Mouse (Mus musculus): ENCODE measurements at regions not wholly inside any gene's neighbourhood (a gene's known extent, or its start where the extent isn't known, plus 50 kb on each side); places are given as distances from the start of the nearest gene placed in this dataset.

GRCm38 (mm10) chr15:67342050-67342449 lies 841.3 kb upstream of the Lrrc6 start:
- TF ChIP-seq CTCF (IDR thresholded peaks at IDR 0.05; ENCODE audit: low read depth) (no peak), EP300 (IDR thresholded peaks at IDR 0.05; ENCODE audit: low read depth) (no peak)

All from heart, postnatal 0 days (tissue).